Mouse (Mus musculus) monocyte, adult 5-6 weeks (primary cell): ENCODE measurements around the gene Cflar. TPM values are rescaled to one million over a fixed set of nuclear protein-coding genes. Genes with fewer than 3 reads are reported as not detected.
"Not testable (repeated sequence)": the region's sequence is repeated elsewhere in the genome, so short reads cannot be mapped to it uniquely, and the experiment has no call there.

Experiments used
- ATAC-seq: fragments of 153-309, 156-312 bp; replicated peaks from 2 replicates; pipeline ENCODE4 v1.8.0; 2017; ENCODE audit warnings: mild to moderate bottlenecking; ENCODE audit not compliant: low TSS enrichment, insufficient number of reproducible peaks, severe bottlenecking, poor library complexity, low FRiP score
- total RNA-seq: library from RNA; stranded (forward); fragments of 200-1000, 200-491, 200-594 nt; gene quantifications from 3 replicates; pipeline ENCODE4 v1.2.3, GENCODE M21; 2017

Gene Cflar
- total RNA-seq, 1 experiment from 2014 or later = 128 TPM

GRCm38 (mm10) chr1:58710043-58710442 lies 1.3 kb upstream of the Cflar start:
- not testable (repeated sequence) for ATAC-seq

GRCm38 (mm10) chr1:58710711-58711364 lies 470 bp upstream of the Cflar start:
- no peak for ATAC-seq

GRCm38 (mm10) chr1:58712076-58713061 lies 1.1 kb downstream of the Cflar start:
- ATAC-seq = peak; percentile 78

- ATAC-seq = peak; percentile 34; the same call in 1 of the 2 replicates
Measured at GRCm38 (mm10) chr1:58713081-58713892, 2.0 kb downstream of the Cflar start.

GRCm38 (mm10) chr1:58713893-58714231 lies 2.6 kb downstream of the Cflar start:
- no peak for ATAC-seq

GRCm38 (mm10) chr1:58714361-58714760 lies 3.1 kb downstream of the Cflar start:
- no peak for ATAC-seq

- no peak for ATAC-seq
Measured at GRCm38 (mm10) chr1:58715536-58715935, 4.2 kb downstream of the Cflar start.

GRCm38 (mm10) chr1:58716162-58716882 lies 5.0 kb downstream of the Cflar start:
- ATAC-seq = no peak

GRCm38 (mm10) chr1:58716883-58717220 lies 5.5 kb downstream of the Cflar start:
- no peak for ATAC-seq

GRCm38 (mm10) chr1:58717589-58718270 lies 6.4 kb downstream of the Cflar start:
- no peak for ATAC-seq

GRCm38 (mm10) chr1:58719356-58719945 lies 8.1 kb downstream of the Cflar start:
- no peak for ATAC-seq

GRCm38 (mm10) chr1:58720090-58720489 lies 8.8 kb downstream of the Cflar start:
- peak; percentile 24; the same call in 1 of the 2 replicates for ATAC-seq

- no peak for ATAC-seq
Measured at GRCm38 (mm10) chr1:58720988-58721387, 9.7 kb downstream of the Cflar start.

- no peak for ATAC-seq
Measured at GRCm38 (mm10) chr1:58722115-58722938, 11.0 kb downstream of the Cflar start.

GRCm38 (mm10) chr1:58723062-58723808 lies 11.9 kb downstream of the Cflar start:
- ATAC-seq = no peak

GRCm38 (mm10) chr1:58723809-58724405 lies 12.6 kb downstream of the Cflar start:
- no peak for ATAC-seq
